Mouse (Mus musculus) left cerebral cortex, postnatal 14 days (tissue): ENCODE data around the gene Chkb. TPM values are rescaled to one million over a fixed set of nuclear protein-coding genes. Genes with fewer than 3 reads are reported as not detected.
"Not testable (repeated sequence)": the region's sequence is repeated elsewhere in the genome, so short reads cannot be mapped to it uniquely, and the experiment has no call there.

Source experiments
- DNase-seq, 2 experiments: peaks; one replicate each; pipeline ENCODE4 v3.0.0; 2021 to 2022; ENCODE audit warnings: low spot score in 2 of 2, mixed read lengths in 1 of 2
- intact Hi-C: fragments of 180-260 bp; cut with DNase I; formaldehyde crosslinking; loops from one replicate; pipeline ENCODE4 v1.15.1; 2025
- total RNA-seq, 2 experiments: library from RNA; stranded (reverse); gene quantifications; 2 replicates each; pipeline ENCODE4 v1.2.3; 2021

Gene Chkb
- total RNA-seq, 2 experiments from 2014 or later, result 41.1 to 41.6 TPM

- DNase-seq, result no peak
- intact Hi-C loops, result no loop called here
Observed at GRCm38 (mm10) chr15:89458942-89459341, 29.2 kb upstream of the Chkb start.

- intact Hi-C loops, result no loop called here
Observed at GRCm38 (mm10) chr15:89455642-89456041, 25.9 kb upstream of the Chkb start.

GRCm38 (mm10) chr15:89454857-89455256 is 25.1 kb upstream of the Chkb start:
- intact Hi-C loops, result no loop called here
- no peak for DNase-seq

More at GRCm38 (mm10) chr15:89455642-89456041, 25.9 kb upstream of the Chkb start:
- DNase-seq, result no peak

- peak; percentile 63 for DNase-seq
Observed at GRCm38 (mm10) chr15:89453865-89454478, 24.3 kb upstream of the Chkb start, which contains the start of gene Mapk8ip2. Gene Mapk8ip2 (plus strand): TSS chr15:89453913.

GRCm38 (mm10) chr15:89452906-89453864 is 23.5 kb upstream of the Chkb start:
- DNase-seq, result no peak
- intact Hi-C loops, result no loop called here

More at GRCm38 (mm10) chr15:89453865-89454478, 24.3 kb upstream of the Chkb start, which contains the start of gene Mapk8ip2:
- intact Hi-C loops, result no loop called here

- DNase-seq, result no peak
- intact Hi-C loops, result no loop called here
Observed at GRCm38 (mm10) chr15:89442486-89443070, 12.9 kb upstream of the Chkb start.

- intact Hi-C loops, result no loop called here
- DNase-seq, result no peak
Observed at GRCm38 (mm10) chr15:89435878-89436277, 6.2 kb upstream of the Chkb start.

- intact Hi-C loops, result no loop called here
- DNase-seq, result no peak
Observed at GRCm38 (mm10) chr15:89434136-89434535, 4.4 kb upstream of the Chkb start.

- DNase-seq, result no peak
- intact Hi-C loops, result no loop called here
Observed at GRCm38 (mm10) chr15:89432946-89433345, 3.2 kb upstream of the Chkb start.

- intact Hi-C loops, result no loop called here
- no peak for DNase-seq
Observed at GRCm38 (mm10) chr15:89431806-89432205, 2.1 kb upstream of the Chkb start.

GRCm38 (mm10) chr15:89431271-89431670 is 1.6 kb upstream of the Chkb start:
- intact Hi-C loops, result no loop called here
- DNase-seq, result no peak

GRCm38 (mm10) chr15:89430771-89431170 is 1.1 kb upstream of the Chkb start:
- intact Hi-C loops, DNase-seq: not testable (repeated sequence)

GRCm38 (mm10) chr15:89430341-89430740 is 633 bp upstream of the Chkb start:
- intact Hi-C loops, result no loop called here

GRCm38 (mm10) chr15:89428821-89429351 is 822 bp downstream of the Chkb start:
- intact Hi-C loops, result loop anchor here (5.0 kb wide), 1 partner anchor 47 kb away; the partner anchor contains the start of gene Klhdc7b
- no peak for DNase-seq

More at GRCm38 (mm10) chr15:89430341-89430740, 633 bp upstream of the Chkb start:
- DNase-seq, result peak in 1 of 2 experiments; percentile 35

- intact Hi-C loops, result loop anchor here (5.0 kb wide), 1 partner anchor 46 kb away; the partner anchor contains the start of gene Klhdc7b
- DNase-seq, result no peak
Observed at GRCm38 (mm10) chr15:89428136-89428790, 1.4 kb downstream of the Chkb start.

- no peak for DNase-seq
- intact Hi-C loops, result loop anchor here (5.0 kb wide), 1 partner anchor 44 kb away; the partner anchor contains the start of gene Klhdc7b
Observed at GRCm38 (mm10) chr15:89426716-89427115, 3.0 kb downstream of the Chkb start.

- no peak for DNase-seq
- intact Hi-C loops, result loop anchor here (5.0 kb wide), 1 partner anchor 43 kb away; the partner anchor contains the start of gene Klhdc7b
Observed at GRCm38 (mm10) chr15:89425711-89426121, 4.0 kb downstream of the Chkb start, which contains the start of gene Cpt1b. Gene Cpt1b (minus strand): TSS chr15:89425863.

GRCm38 (mm10) chr15:89424621-89425020 is 5.1 kb downstream of the Chkb start:
- no peak for DNase-seq
- intact Hi-C loops, result loop anchor here (5.0 kb wide), 1 partner anchor 42 kb away; the partner anchor contains the start of gene Klhdc7b

- no peak for DNase-seq
- intact Hi-C loops, result no loop called here
Observed at GRCm38 (mm10) chr15:89421938-89422337, 7.8 kb downstream of the Chkb start.
